Mouse (Mus musculus): ENCODE results near the gene Dlg5. TPM values are rescaled to one million over a fixed set of nuclear protein-coding genes. Genes with fewer than 3 reads are reported as not detected.
A peak's percentile ranks its signal among the peaks of the same experiment; 100 is the strongest.

Gene Dlg5
- total and polyA plus RNA-seq, 2 experiments from 2014 or later, result 17.9 to 87.4 TPM

DNA sequence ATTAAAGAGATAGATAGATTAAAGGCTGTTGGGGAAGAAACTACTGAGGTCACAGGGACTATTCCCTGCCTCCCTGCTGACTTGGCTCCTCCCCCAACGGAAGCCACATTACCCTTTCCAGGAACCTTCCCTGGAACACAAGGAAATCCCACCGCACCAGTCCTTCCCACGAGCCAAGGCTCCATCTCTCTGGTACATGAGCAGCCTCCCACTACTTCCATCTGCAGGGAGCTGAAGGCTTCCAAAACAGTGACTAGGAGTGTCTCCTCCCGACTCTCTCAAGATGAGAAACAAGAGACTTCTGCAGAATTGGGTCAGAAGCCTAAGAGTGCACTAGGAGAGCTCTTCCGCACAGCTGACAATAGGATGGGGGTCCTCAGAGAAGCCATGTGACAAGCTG is 47.9 kb downstream of the Dlg5 start:
- WGBS, result 72% methylated on average over 5 of the region's 5 CpGs
- no peak for TF ChIP-seq CTCF (IDR thresholded peaks at IDR 0.05)
- H3K4me2 ChIP-seq (ENCODE audit: low read depth, low read length, poor library complexity, severe bottlenecking), result no peak overlapping the region
- H3K4me1 ChIP-seq (ENCODE audit: insufficient read depth, low read length), result no peaks in the 10 kb centered on the region
- ATAC-seq (ENCODE audit: low FRiP score) (no peak), DNase-seq (ENCODE audit: low spot score) (no peak)
- no peaks in the 10 kb centered on the region for H3K9me3 ChIP-seq (ENCODE audit: low read length)
- H3K27me3 ChIP-seq (ENCODE audit: insufficient read depth, low read length), result no peaks in the 10 kb centered on the region
- no peak overlapping the region for H3K4me3 ChIP-seq (ENCODE audit: low read depth, low read length)
- H3K36me3 ChIP-seq (ENCODE audit: insufficient read depth, low read length), result peaks cover under 1% of the 10 kb centered on the region; the same call in 1 of the 2 replicates
- H3K27ac ChIP-seq (ENCODE audit: low read depth, low read length), result no peak overlapping the region
- no peak overlapping the region for H3K9ac ChIP-seq (replicated peaks; ENCODE audit: low read length, poor library complexity, severe bottlenecking)

DNA sequence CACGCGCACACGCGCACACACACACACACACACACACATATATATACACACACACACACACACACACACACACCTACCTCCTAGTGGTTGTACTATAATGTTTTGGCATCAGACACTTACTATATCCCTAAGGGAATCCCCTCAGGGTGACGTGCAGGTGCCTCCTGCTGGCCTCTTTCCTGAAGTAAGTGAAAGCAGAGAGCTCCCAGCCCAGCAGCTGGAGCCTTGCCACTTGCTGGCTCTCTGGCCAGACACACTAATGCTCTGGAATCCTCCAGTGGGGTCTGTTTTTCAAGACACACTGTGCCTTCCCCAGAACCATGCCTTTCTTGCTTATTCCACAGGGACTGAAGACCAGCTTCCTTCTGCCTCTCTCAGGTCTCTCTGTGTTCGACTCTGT is 48.8 kb downstream of the Dlg5 start:
- WGBS, result 81% methylated on average over 6 of the region's 6 CpGs
- no peak overlapping the region for H3K9ac ChIP-seq (replicated peaks; ENCODE audit: low read length, poor library complexity, severe bottlenecking)
- no peaks in the 10 kb centered on the region for H3K27me3 ChIP-seq (ENCODE audit: insufficient read depth, low read length)
- no peak for ATAC-seq (ENCODE audit: low FRiP score)
- H3K36me3 ChIP-seq (ENCODE audit: insufficient read depth, low read length), result peaks cover 3% of the 10 kb centered on the region; the same call in 1 of the 2 replicates
- TF ChIP-seq CTCF (IDR thresholded peaks at IDR 0.05), result no peak
- H3K9me3 ChIP-seq (ENCODE audit: low read length), result no peaks in the 10 kb centered on the region
- no peak overlapping the region for H3K27ac ChIP-seq (ENCODE audit: low read depth, low read length)
- no peak overlapping the region for H3K4me2 ChIP-seq (ENCODE audit: low read depth, low read length, poor library complexity, severe bottlenecking)
- no peak overlapping the region for H3K4me3 ChIP-seq (ENCODE audit: low read depth, low read length)
- peak; percentile 53 for DNase-seq (ENCODE audit: low spot score)
- no peaks in the 10 kb centered on the region for H3K4me1 ChIP-seq (ENCODE audit: insufficient read depth, low read length)

DNA sequence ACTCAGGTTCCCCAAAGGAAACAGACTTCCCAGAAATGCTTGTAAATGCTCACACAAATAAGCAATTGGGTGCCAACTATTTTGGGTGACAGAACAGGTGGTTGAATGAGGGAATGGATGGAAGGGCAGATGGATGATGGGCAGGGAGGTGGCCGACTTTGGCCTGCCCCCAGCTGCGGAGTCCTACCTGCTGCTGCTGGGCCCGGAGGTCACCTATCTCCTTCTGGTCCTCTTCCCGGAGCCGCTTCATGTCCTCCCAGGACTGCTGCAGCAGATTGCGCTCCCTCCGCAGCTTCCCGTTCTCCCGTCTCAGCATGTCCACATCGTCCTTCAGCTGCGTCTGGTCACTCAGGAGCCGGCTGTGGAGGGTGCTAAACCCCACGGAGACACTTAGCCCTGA is 55.6 kb downstream of the Dlg5 start:
- H3K4me2 ChIP-seq (ENCODE audit: low read depth, low read length, poor library complexity, severe bottlenecking), result no peak overlapping the region
- H3K36me3 ChIP-seq (ENCODE audit: insufficient read depth, low read length), result peaks cover 18% of the 10 kb centered on the region; the same call in 1 of the 2 replicates
- no peak for ATAC-seq (ENCODE audit: low FRiP score)
- no peak overlapping the region for H3K27ac ChIP-seq (ENCODE audit: low read depth, low read length)
- no peaks in the 10 kb centered on the region for H3K4me1 ChIP-seq (ENCODE audit: insufficient read depth, low read length)
- no peaks in the 10 kb centered on the region for H3K27me3 ChIP-seq (ENCODE audit: insufficient read depth, low read length)
- WGBS, result 94% methylated on average over 13 of the region's 13 CpGs
- no peak overlapping the region for H3K4me3 ChIP-seq (ENCODE audit: low read depth, low read length)
- no peak overlapping the region for H3K9ac ChIP-seq (replicated peaks; ENCODE audit: low read length, poor library complexity, severe bottlenecking)
- no peak for TF ChIP-seq CTCF (IDR thresholded peaks at IDR 0.05)
- H3K9me3 ChIP-seq (ENCODE audit: low read length), result no peaks in the 10 kb centered on the region
- DNase-seq (ENCODE audit: low spot score), result no peak

DNA sequence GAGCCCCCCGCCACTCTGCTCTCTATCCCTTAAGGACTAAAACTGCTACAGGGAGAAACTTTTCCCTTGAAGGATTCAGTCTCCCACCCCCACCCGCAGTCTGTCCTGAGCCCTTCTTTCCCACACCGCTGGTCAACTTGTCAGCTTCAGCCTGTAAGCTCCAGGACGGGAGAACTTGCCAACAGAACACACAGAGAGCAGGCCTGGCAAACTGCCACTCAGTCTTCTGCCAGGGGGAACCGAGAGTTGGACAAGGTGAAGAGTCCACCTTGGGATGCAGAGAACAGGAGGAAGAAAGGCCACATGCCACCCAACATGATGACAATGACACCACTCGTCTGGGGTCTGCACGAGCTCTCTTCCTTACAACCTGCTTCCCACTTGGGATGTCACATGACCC is 56.1 kb downstream of the Dlg5 start:
- Histone ChIP-seq H3K4me3 (ENCODE audit: low read depth, low read length) (no peak overlapping the region), H3K36me3 (ENCODE audit: insufficient read depth, low read length) (peaks cover 18% of the 10 kb centered on the region; the same call in 1 of the 2 replicates), H3K9me3 (ENCODE audit: low read length) (no peaks in the 10 kb centered on the region), H3K4me2 (ENCODE audit: low read depth, low read length, poor library complexity, severe bottlenecking) (no peak overlapping the region), H3K27ac (ENCODE audit: low read depth, low read length) (no peak overlapping the region), H3K27me3 (ENCODE audit: insufficient read depth, low read length) (no peaks in the 10 kb centered on the region), H3K4me1 (ENCODE audit: insufficient read depth, low read length) (no peaks in the 10 kb centered on the region), H3K9ac (replicated peaks; ENCODE audit: low read length, poor library complexity, severe bottlenecking) (no peak overlapping the region)
- 70% methylated on average over 7 of the region's 7 CpGs for WGBS
- no peak for TF ChIP-seq CTCF (IDR thresholded peaks at IDR 0.05)
- ATAC-seq (ENCODE audit: low FRiP score) (no peak), DNase-seq (ENCODE audit: low spot score) (peak; percentile 59)

DNA sequence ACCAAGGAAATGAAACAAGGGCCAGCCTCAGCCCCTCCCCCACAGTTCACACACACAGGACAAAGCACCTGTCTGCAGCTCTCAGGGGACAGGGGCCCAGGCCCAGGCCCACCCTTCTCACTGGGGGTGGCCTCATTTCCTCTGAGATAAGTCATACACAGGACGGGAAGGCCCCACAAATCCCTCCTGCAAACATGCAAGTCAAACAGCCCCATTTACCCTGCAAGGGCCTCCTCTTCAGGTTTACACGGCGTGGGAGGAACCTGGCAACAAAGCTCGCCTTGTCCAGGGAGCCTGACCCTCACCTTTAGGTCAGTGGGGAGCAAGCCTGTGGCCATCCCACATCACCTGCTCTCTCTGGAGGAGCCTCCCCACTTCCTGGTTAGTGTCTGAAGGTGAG is 60.2 kb downstream of the Dlg5 start:
- Histone ChIP-seq H3K36me3 (ENCODE audit: insufficient read depth, low read length) (peaks cover 11% of the 10 kb centered on the region; the same call in 1 of the 2 replicates), H3K9me3 (ENCODE audit: low read length) (no peaks in the 10 kb centered on the region), H3K4me2 (ENCODE audit: low read depth, low read length, poor library complexity, severe bottlenecking) (no peak overlapping the region), H3K9ac (replicated peaks; ENCODE audit: low read length, poor library complexity, severe bottlenecking) (no peak overlapping the region), H3K27me3 (ENCODE audit: insufficient read depth, low read length) (no peaks in the 10 kb centered on the region), H3K27ac (ENCODE audit: low read depth, low read length) (no peak overlapping the region), H3K4me1 (ENCODE audit: insufficient read depth, low read length) (peaks cover 4% of the 10 kb centered on the region; the same call in 1 of the 2 replicates), H3K4me3 (ENCODE audit: low read depth, low read length) (no peak overlapping the region)
- ATAC-seq (ENCODE audit: low FRiP score) (no peak), DNase-seq (ENCODE audit: low spot score) (no peak)
- 56% methylated on average over 4 of the region's 4 CpGs for WGBS
- TF ChIP-seq CTCF (IDR thresholded peaks at IDR 0.05), result no peak

DNA sequence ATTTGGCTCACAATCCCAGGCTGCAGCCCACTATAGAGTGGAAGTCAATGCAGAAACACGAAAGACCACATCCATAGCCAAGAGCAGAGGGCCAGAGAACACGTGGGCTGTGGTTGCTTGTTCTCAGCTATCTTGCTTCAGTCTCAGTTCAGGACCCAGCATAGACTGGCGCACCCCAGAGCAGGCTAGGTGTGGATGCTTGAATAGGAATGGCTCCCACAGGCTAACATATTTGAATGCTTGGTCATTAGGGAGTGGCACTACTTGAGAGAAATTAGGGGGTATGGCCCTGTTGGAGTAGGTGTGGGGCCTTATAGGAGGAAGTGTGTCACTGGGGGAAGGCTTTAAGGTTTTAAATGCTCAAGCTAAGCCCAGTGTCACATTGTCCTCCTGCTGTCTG is 62.8 kb downstream of the Dlg5 start:
- peak overlapping the region; percentile 57; the same call in 1 of the 2 replicates for H3K27ac ChIP-seq (ENCODE audit: low read depth, low read length)
- 87% methylated on average over 3 of the region's 3 CpGs for WGBS

More for the DNA sequence above, 62.8 kb downstream of the Dlg5 start:
- no peak overlapping the region for H3K4me2 ChIP-seq (ENCODE audit: low read depth, low read length, poor library complexity, severe bottlenecking)
- H3K27me3 ChIP-seq (ENCODE audit: insufficient read depth, low read length), result no peaks in the 10 kb centered on the region
- no peaks in the 10 kb centered on the region for H3K9me3 ChIP-seq (ENCODE audit: low read length)
- H3K4me3 ChIP-seq (ENCODE audit: low read depth, low read length), result no peak overlapping the region
- H3K4me1 ChIP-seq (ENCODE audit: insufficient read depth, low read length), result peaks cover 4% of the 10 kb centered on the region; the same call in 1 of the 2 replicates
- DNase-seq (ENCODE audit: low spot score) (no peak), ATAC-seq (ENCODE audit: low FRiP score) (no peak)
- 0 out of 2 replicates have a peak, but pooled peaks cover 2% of the 10 kb centered on the region for H3K36me3 ChIP-seq (ENCODE audit: insufficient read depth, low read length)
- TF ChIP-seq CTCF (IDR thresholded peaks at IDR 0.05), result no peak
- H3K9ac ChIP-seq (replicated peaks; ENCODE audit: low read length, poor library complexity, severe bottlenecking), result no peak overlapping the region
